In the genomic region with DNA sequence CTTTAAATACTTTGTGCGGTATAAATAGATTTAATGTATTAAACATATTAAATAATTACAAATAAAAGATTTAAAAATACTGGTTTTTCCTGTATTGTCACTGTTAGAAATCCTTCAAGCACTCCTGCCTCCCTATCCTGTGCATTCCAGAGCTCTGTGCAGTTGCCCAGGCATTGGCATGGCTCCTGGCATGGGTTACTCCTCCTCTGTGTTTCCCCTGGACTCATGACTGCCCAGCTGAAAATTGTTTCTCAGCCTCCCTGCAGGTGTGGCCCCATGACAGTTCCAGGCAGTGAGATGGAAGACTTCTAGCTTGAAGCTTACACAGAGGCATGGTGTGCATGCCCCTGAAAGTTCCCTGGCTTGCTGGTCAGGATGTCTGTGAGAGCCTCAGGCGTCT, we compare ENCODE assay signal across 16 mouse cellular contexts. TPM values are rescaled to one million over a fixed set of nuclear protein-coding genes. Genes with fewer than 3 reads are reported as not detected.
"Had no signal": no experiment of that assay in that cellular context is flagged by ENCODE, and none has a peak within 500 bp of the region (broad histone marks: within the 10 kb centered on the region; RNA-seq: fewer than 3 reads in every experiment).

No protein-coding gene starts in this region.

- DNase-seq: gastrocnemius, adult 2 months; gastrocnemius, postnatal 10 days; gastrocnemius, postnatal 25 days; kidney, adult 18-20 months; kidney, postnatal 10 days; kidney, postnatal 4 days; liver; liver, embryonic 13.5 days; liver, postnatal 0 days had no signal

RNA-seq across cellular contexts. Expression of a gene that starts 20.8 kb away (rescaled TPM):
- total RNA-seq: gastrocnemius, adult 2 months; gastrocnemius, postnatal 10 days; gastrocnemius, postnatal 25 days; gastrocnemius, postnatal 4 days; granulocyte monocyte progenitor cell, adult 5-6 weeks; layer of hippocampus, postnatal 10 days; layer of hippocampus, postnatal 25 days; left cerebral cortex, adult 2 months; left cerebral cortex, postnatal 14 days; left cerebral cortex, postnatal 36 days had no signal
